Mouse (Mus musculus): Measurements from ENCODE around the gene Zfp352. TPM values are rescaled to one million over a fixed set of nuclear protein-coding genes. Genes with fewer than 3 reads are reported as not detected.
"Not testable (repeated sequence)": the region's sequence is repeated elsewhere in the genome, so short reads cannot be mapped to it uniquely, and the experiment has no call there.

Zfp352 gene
- total RNA-seq (2022), result not detected

GRCm38 (mm10) chr4:90218520-90218919 lies at the start of gene Zfp352:
Gene Zfp352 (plus strand): TSS chr4:90218820.
- DNase-seq (ENCODE audit: low spot score in 2 of 2), result no peak

GRCm38 (mm10) chr4:90170890-90171483 lies 47.6 kb upstream of the Zfp352 start:
- no peak for DNase-seq (ENCODE audit: low spot score in 2 of 2)

GRCm38 (mm10) chr4:90174036-90174435 lies 44.6 kb upstream of the Zfp352 start:
- no peak for DNase-seq (ENCODE audit: low spot score in 2 of 2)

GRCm38 (mm10) chr4:90203421-90203820 lies 15.2 kb upstream of the Zfp352 start:
- DNase-seq (ENCODE audit: low spot score in 2 of 2), result no peak

- DNase-seq (ENCODE audit: low spot score in 2 of 2), result no peak
Measured at GRCm38 (mm10) chr4:90211475-90211874, 7.1 kb upstream of the Zfp352 start.

GRCm38 (mm10) chr4:90212076-90212475 lies 6.5 kb upstream of the Zfp352 start:
- no peak for DNase-seq (ENCODE audit: low spot score in 2 of 2)

- not testable (repeated sequence) for DNase-seq (ENCODE audit: low spot score in 2 of 2)
Measured at GRCm38 (mm10) chr4:90235646-90236045, 17.0 kb downstream of the Zfp352 start.

GRCm38 (mm10) chr4:90269781-90270180 lies 51.2 kb downstream of the Zfp352 start:
- no peak for DNase-seq (ENCODE audit: low spot score in 2 of 2)
